Mouse (Mus musculus) embryonic facial prominence, embryonic 13.5 days (tissue): ENCODE measurements around the gene Bsnd. TPM values are rescaled to one million over a fixed set of nuclear protein-coding genes. Genes with fewer than 3 reads are reported as not detected.

Source experiments
- ATAC-seq: fragments of 200-750 bp; cut with Nextera tagmentation; 2 replicates; pipeline ENCODE4 v1.8.0; 2017; ENCODE audit warnings: low read depth; ENCODE audit not compliant: insufficient number of reproducible peaks, insufficient read depth, low FRiP score, low TSS enrichment
- H3K27ac ChIP-seq: fragments of 300-500 bp; sonication (generic); 2 replicates; pipeline ENCODE4 v1.5.1; 2015; ENCODE audit warnings: moderate library complexity, mild to moderate bottlenecking, inconsistent platforms
- H3K27me3 ChIP-seq: fragments of 300-500 bp; sonication (generic); 2 replicates; pipeline ENCODE4 v1.6.1; 2015; ENCODE audit warnings: mild to moderate bottlenecking, inconsistent platforms
- H3K36me3 ChIP-seq: fragments of 300-500 bp; sonication (generic); 2 replicates; pipeline ENCODE4 v1.6.1; 2015; ENCODE audit warnings: mild to moderate bottlenecking, inconsistent platforms
- H3K4me1 ChIP-seq: fragments of 300-500 bp; sonication (generic); 2 replicates; pipeline ENCODE4 v1.6.1; 2015; ENCODE audit warnings: inconsistent platforms
- H3K4me2 ChIP-seq: fragments of 300-500 bp; sonication (generic); 2 replicates; pipeline ENCODE4 v1.6.1; 2015; ENCODE audit warnings: moderate library complexity, mild to moderate bottlenecking, inconsistent platforms
- H3K4me3 ChIP-seq: fragments of 300-500 bp; sonication (generic); 2 replicates; pipeline ENCODE4 v1.5.1; 2015; ENCODE audit warnings: mild to moderate bottlenecking, inconsistent platforms
- H3K9ac ChIP-seq: fragments of 300-500 bp; sonication (generic); 2 replicates; pipeline ENCODE4 v1.6.1; 2015; ENCODE audit warnings: mild to moderate bottlenecking, inconsistent platforms
- H3K9me3 ChIP-seq: fragments of 300-500 bp; sonication (generic); 2 replicates; pipeline ENCODE4 v1.6.1; 2016; ENCODE audit warnings: inconsistent platforms
- WGBS: fragments of 180-500 bp; shearing (Covaris S2); methylation state at CpG from one replicate; pipeline ENCODE4 v1.1.7; 2015; ENCODE audit warnings: mixed read lengths; 5-methylcytosine and 5-hydroxymethylcytosine counted together
- polyA plus RNA-seq: library from polyadenylated mRNA; unstranded; fragments of >200 nt; fragmentation: Nextera tagmentation; extraction: Ambion mirVana; gene quantifications from 2 replicates; pipeline ENCODE4 v1.2.1, GENCODE M21; 2015

The Bsnd gene
- not detected in 2 replicates for polyA plus RNA-seq

DNA sequence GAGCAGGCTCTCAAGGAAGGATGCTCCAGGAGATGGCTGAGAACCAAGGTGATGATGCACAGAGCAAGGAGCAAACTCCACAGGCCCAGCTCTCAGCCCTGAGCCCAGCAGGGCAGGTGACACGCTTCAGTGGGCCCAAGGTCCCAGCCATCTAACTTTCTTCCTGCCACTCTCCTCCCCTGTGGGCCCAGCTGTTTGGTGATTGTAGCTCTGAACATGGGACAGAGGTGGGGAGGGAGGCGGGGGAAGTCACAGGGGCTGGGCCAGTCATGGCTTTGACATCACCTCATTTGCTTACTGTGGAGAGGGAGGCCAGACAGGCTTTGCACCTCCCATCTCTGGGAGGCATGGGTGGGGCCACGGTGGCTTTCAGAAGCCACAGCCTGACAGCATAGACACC is at the start of gene Bsnd:
Gene Bsnd, minus strand, starts transcription at position 168 of the 400 bp plus-strand sequence.
- no peak within 1 kb of the TSS for H3K4me2 ChIP-seq
- 60% methylated on average over 3 of the region's 3 CpGs for WGBS
- no peaks in the 10 kb centered on the region for H3K36me3 ChIP-seq
- no peaks in the 10 kb centered on the region for H3K4me1 ChIP-seq
- H3K4me3 ChIP-seq: no peak within 1 kb of the TSS
- no peak for ATAC-seq
- peaks cover 6% of the 10 kb centered on the region for H3K27me3 ChIP-seq
- H3K27ac ChIP-seq: no peak within 1 kb of the TSS
- no peaks in the 10 kb centered on the region for H3K9me3 ChIP-seq
- no peak within 1 kb of the TSS for H3K9ac ChIP-seq

DNA sequence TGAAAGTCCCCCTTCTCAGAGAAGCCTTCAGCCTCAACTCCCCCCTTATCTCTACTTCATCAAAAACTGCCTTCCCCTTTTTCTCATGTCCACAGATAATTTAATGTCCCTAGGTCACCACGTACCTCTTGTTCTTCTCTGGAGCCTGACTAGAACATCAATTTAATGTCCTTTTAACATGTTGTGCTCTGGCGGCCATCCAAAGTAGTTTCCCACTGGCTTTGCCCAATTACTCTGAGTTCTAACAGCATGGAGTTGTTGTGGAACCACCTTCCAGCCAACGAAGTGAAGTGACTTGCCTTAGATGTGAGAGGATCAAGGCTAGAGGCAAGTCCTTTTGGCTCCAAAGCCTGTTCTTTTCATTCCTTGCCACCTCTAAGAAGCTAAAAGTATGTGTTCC is 49.4 kb upstream of the Bsnd start:
- H3K4me2 ChIP-seq: no peak overlapping the region
- H3K27ac ChIP-seq: no peak overlapping the region
- WGBS: 71% methylated on average over 3 of the region's 3 CpGs
- H3K27me3 ChIP-seq: no peaks in the 10 kb centered on the region
- H3K36me3 ChIP-seq: no peaks in the 10 kb centered on the region
- H3K4me1 ChIP-seq: no peaks in the 10 kb centered on the region
- H3K9ac ChIP-seq: no peak overlapping the region
- H3K9me3 ChIP-seq: no peaks in the 10 kb centered on the region
- no peak overlapping the region for H3K4me3 ChIP-seq
- ATAC-seq: no peak

DNA sequence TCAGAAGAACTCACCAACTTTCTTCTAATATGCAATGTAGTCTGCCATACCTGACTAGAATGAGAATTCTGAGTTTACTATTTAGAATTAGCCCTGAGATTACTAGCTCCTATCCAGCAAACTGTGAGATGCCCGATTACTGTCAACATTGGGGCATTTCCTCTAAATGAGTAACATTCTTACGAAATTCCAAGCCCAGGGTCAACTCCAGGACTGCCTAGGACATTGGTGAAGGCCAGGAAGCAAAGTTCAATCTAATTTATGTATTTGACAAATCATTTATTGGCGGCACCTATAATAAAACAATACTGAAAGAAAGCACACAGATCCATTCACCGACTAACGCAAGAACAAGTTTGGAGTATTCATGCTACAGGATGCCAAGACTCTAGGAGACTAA is 47.7 kb upstream of the Bsnd start:
- H3K27me3 ChIP-seq: no peaks in the 10 kb centered on the region
- no peaks in the 10 kb centered on the region for H3K36me3 ChIP-seq
- no peak overlapping the region for H3K27ac ChIP-seq
- ATAC-seq: no peak
- no peak overlapping the region for H3K4me3 ChIP-seq
- no peaks in the 10 kb centered on the region for H3K9me3 ChIP-seq
- H3K9ac ChIP-seq: no peak overlapping the region
- no peaks in the 10 kb centered on the region for H3K4me1 ChIP-seq
- no peak overlapping the region for H3K4me2 ChIP-seq
- WGBS: 92% methylated on average over 5 of the region's 5 CpGs

DNA sequence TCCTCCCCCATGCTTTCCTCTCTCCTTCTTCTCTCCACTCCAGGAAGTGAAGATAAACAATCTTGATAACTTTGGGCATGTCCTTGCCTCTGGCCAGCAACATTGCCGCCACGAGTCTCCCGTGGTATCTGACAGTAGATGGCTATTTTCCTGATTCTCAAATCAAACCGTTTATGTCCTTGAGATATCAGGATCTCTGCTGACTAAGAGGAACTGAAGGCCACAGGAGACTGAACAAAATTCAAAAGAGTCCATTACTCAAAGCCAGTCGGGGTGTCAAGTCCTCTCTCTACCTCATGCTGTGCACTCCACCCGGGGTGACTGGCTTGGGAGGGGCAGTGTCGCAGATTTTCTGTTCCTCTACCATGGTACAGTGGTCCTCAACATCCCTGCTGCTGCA is 42.2 kb upstream of the Bsnd start:
- no peaks in the 10 kb centered on the region for H3K9me3 ChIP-seq
- no peak overlapping the region for H3K27ac ChIP-seq
- no peak overlapping the region for H3K4me3 ChIP-seq
- H3K4me1 ChIP-seq: 0 out of 2 replicates have a peak, but pooled peaks cover 3% of the 10 kb centered on the region
- no peak overlapping the region for H3K9ac ChIP-seq
- ATAC-seq: no peak
- 71% methylated on average over 7 of the region's 7 CpGs for WGBS
- no peaks in the 10 kb centered on the region for H3K27me3 ChIP-seq
- no peak overlapping the region for H3K4me2 ChIP-seq
- no peaks in the 10 kb centered on the region for H3K36me3 ChIP-seq

DNA sequence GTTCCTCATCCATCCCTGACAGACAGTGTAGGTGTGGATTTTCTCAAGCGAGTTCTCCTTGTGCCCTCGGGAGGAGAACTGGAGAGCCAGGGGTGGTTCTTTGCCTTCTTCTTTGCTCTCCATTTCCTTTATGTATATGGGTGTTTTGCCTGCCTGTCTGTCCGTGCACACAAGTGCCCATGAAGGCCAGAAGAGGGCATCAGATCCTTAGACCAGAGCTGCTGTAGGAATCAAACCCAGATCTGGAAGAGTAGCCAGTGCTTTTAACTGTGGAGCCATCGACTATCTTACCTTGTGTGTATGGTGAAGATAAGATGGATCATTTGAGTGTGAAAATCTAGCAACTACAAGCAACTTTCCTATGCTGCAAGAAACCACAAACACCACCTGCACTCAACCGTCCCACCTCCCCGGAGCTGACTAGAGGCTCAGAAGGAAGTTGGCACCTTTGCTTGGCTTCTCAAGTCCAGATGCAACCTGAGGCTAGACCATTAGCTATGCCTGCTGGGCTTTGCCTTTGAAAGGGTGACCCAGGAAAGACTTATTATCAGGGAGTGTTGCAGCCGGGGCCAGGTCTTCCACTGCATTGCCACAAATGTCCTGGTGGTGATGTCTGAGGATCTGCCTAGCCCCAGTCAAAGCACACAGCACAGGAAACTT is 41.5 kb upstream of the Bsnd start:
- H3K9ac ChIP-seq: no peak overlapping the region
- H3K27ac ChIP-seq: no peak overlapping the region
- no peaks in the 10 kb centered on the region for H3K9me3 ChIP-seq
- 64% methylated on average over 7 of the region's 7 CpGs for WGBS
- no peaks in the 10 kb centered on the region for H3K36me3 ChIP-seq
- no peak overlapping the region for H3K4me3 ChIP-seq
- H3K27me3 ChIP-seq: no peaks in the 10 kb centered on the region
- no peak for ATAC-seq
- no peak overlapping the region for H3K4me2 ChIP-seq
- 0 out of 2 replicates have a peak, but pooled peaks cover 3% of the 10 kb centered on the region for H3K4me1 ChIP-seq

DNA sequence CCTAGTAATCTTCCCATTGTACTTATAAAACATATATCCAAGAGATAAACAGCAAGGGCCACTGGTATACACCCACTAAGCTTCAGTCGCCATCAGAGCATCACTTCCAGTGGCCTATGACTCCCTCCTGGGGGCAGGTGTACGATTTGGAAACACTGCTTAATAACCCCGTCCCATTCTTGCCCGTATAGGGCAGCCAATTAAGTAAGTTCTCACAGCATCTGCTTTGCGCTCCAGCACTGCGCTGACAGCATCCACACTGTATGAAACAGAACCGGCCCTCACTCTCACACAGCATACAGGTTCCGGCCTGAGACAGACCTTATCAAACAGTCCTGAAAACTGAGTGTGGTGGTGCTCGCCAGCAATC is 38.0 kb upstream of the Bsnd start:
- Histone ChIP-seq H3K36me3 (no peaks in the 10 kb centered on the region), H3K4me2 (no peak overlapping the region), H3K4me3 (no peak overlapping the region), H3K9me3 (no peaks in the 10 kb centered on the region), H3K27ac (no peak overlapping the region), H3K4me1 (0 out of 2 replicates have a peak, but pooled peaks cover 3% of the 10 kb centered on the region), H3K27me3 (no peaks in the 10 kb centered on the region), H3K9ac (no peak overlapping the region)
- 65% methylated on average over 9 of the region's 9 CpGs for WGBS
- ATAC-seq: no peak

DNA sequence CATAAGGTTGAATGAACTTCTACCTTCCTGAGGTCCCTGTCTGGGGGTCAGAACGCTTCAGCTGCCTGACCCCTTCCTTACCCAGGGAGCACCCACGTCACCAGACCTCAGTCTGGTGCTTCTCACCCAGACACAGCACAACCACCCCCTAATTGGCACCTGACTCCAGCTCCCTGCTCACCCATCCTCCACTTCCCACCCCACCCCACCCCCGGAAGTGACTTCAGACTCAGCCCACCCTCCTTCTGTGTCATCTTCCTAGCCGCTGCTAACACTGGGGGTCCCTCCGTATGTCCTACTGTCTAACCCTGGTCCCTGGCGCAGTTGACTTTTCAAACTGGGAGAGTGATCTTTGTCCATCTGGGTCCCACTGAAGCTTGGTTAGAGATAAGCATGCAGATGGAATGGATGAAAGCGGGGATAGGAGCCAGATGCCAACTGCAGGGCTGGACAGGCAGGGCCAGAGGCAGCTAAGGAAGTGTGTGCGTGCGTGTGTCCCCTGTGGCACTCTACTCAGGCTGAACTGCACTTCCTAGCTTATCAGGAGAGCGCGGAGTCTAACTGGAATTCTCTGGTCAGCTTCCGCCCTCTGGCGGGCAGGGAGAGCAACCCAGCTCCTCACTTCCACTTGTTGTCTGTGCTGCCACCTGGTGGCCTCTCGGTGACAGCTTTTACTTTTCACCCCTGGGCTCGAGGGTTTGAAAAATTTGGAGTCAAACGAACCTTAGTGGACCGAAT is 37.5 kb upstream of the Bsnd start:
- H3K9ac ChIP-seq: peak overlapping the region; percentile 70
- no peak overlapping the region for H3K27ac ChIP-seq
- WGBS: 15% methylated on average over 17 of the region's 17 CpGs
- H3K4me3 ChIP-seq: peak overlapping the region; percentile 33
- H3K4me1 ChIP-seq: 0 out of 2 replicates have a peak, but pooled peaks cover 3% of the 10 kb centered on the region
- H3K36me3 ChIP-seq: no peaks in the 10 kb centered on the region
- H3K27me3 ChIP-seq: no peaks in the 10 kb centered on the region
- ATAC-seq: peak; percentile 71
- peak overlapping the region; percentile 62 for H3K4me2 ChIP-seq
- H3K9me3 ChIP-seq: no peaks in the 10 kb centered on the region

DNA sequence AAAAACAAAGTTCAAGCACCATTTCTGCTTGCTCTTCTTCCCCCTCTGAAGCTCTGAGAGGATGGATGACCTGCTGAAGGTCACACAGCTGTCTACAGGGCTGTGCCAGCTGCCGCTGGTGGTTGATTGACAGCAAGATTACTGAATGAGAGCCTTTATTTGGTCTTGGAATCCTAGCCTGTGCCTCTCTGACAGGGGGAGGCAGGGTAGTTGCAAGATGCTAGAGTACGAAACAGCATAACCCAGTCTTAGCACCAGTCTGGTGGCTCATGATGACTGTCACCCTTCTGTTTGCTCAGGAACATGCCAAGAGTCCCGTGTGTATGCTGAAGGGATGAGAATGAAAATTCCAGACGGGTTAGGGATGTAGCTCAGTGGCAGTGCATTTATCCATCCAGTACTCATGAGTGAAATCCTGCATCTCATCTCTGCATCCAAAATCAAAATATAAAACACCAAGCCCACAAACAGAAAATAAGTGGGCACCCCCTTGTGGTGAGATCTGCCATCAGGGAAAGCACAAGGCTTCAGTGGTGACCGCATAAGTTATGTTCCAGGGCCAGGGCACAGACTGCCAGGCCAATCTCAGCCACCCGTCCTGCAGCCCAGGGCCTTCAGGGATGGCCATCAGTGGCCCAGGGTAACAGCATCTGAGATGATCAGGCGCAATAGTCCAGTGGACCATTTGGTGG is 35.9 kb upstream of the Bsnd start:
- no peak overlapping the region for H3K4me3 ChIP-seq
- H3K9ac ChIP-seq: no peak overlapping the region
- no peak overlapping the region for H3K27ac ChIP-seq
- H3K4me2 ChIP-seq: no peak overlapping the region
- H3K27me3 ChIP-seq: no peaks in the 10 kb centered on the region
- no peaks in the 10 kb centered on the region for H3K9me3 ChIP-seq
- H3K4me1 ChIP-seq: 0 out of 2 replicates have a peak, but pooled peaks cover 3% of the 10 kb centered on the region
- H3K36me3 ChIP-seq: no peaks in the 10 kb centered on the region
- ATAC-seq: no peak
- WGBS: 65% methylated on average over 7 of the region's 7 CpGs

DNA sequence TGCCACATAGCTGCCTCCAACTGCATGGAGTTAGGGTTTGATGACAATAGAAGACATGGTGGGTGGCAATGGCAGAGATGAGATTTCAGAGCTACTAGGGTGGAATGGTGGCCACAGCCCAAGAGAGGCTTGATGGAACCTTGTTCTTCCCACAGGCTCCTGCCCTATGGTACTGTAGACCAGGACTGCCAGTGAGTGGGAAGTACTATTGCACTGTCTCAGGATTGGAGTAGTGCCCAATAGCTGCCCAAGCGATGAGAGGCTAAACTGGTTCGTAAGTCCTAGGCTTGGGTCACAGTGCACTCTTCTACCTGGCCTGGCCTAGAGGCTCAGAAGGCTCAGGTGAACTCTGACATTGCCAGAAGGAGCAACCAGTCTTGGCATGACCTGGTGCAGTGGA is 32.9 kb upstream of the Bsnd start:
- Histone ChIP-seq H3K9ac (no peak overlapping the region), H3K4me3 (no peak overlapping the region), H3K4me2 (no peak overlapping the region), H3K4me1 (0 out of 2 replicates have a peak, but pooled peaks cover 3% of the 10 kb centered on the region), H3K27ac (no peak overlapping the region), H3K36me3 (no peaks in the 10 kb centered on the region), H3K27me3 (no peaks in the 10 kb centered on the region), H3K9me3 (no peaks in the 10 kb centered on the region)
- 91% methylated on average over 2 of the region's 2 CpGs for WGBS
- ATAC-seq: no peak

DNA sequence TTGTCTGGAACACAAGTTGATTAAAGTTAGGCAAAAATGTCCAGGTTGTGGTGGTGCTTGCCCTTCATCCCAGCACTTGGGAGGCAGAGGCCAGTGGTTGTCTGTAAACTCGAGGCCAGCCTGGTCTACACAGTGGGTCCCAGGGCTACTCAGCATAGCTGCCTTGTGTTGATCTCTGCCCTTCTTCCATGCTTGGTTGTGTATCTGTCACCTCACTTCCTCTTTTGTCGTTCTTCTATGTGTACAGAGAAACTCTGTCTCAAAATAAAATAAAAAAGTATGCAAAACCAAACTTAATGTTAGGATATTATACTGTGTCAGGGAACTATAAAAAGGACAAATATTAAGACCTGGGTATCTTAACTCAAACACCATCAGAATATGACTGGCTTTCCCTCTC is 32.0 kb upstream of the Bsnd start:
- WGBS: 71% methylated on average over 2 of the region's 2 CpGs
- H3K27ac ChIP-seq: no peak overlapping the region
- no peak overlapping the region for H3K4me3 ChIP-seq
- H3K9ac ChIP-seq: no peak overlapping the region
- no peaks in the 10 kb centered on the region for H3K9me3 ChIP-seq
- no peak for ATAC-seq
- H3K4me1 ChIP-seq: no peaks in the 10 kb centered on the region
- no peak overlapping the region for H3K4me2 ChIP-seq
- H3K36me3 ChIP-seq: no peaks in the 10 kb centered on the region
- H3K27me3 ChIP-seq: no peaks in the 10 kb centered on the region

DNA sequence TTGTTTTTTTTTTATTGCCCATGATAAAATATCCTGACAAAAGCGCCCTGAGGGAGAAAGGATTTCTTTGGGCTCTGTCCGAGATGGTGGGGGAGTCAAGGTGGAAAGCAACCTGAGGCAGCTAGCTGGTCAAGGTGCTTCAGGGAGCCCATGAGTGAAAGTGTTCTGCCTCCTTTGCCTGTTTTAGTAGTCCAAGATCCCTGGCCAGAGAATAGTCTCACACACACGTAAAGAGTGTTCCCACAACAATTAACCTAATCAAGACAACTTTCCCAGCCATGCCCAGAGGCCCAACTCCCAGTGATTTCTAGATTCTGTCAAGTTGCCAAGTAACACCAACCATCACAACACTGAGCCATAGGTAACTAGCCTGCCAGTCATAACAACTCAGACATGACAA is 30.5 kb upstream of the Bsnd start:
- Histone ChIP-seq H3K9ac (no peak overlapping the region), H3K27me3 (no peaks in the 10 kb centered on the region), H3K4me3 (no peak overlapping the region), H3K4me1 (no peaks in the 10 kb centered on the region), H3K9me3 (no peaks in the 10 kb centered on the region), H3K36me3 (no peaks in the 10 kb centered on the region), H3K4me2 (no peak overlapping the region), H3K27ac (no peak overlapping the region)
- WGBS: 63% methylated on average over 3 of the region's 3 CpGs
- ATAC-seq: no peak

DNA sequence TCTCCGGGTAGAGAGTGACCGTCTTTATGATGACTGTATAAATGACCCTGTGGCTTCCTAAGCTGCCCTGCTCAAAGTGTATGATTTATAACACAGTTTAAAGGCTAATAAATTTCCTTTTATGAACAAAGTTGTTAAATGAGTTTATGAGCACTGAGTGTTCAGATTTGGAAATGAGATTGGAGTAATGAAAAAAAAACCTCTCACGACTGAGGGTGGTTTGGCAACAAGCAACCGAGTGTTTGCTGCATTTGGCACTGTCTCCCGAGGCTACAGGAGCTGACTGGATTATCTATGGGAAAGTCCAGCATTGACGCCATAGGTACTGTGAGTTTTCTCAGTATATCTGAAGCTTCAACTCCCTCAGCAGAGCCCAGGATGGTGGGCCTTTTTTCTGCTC is 22.5 kb upstream of the Bsnd start:
- Histone ChIP-seq H3K9me3 (no peaks in the 10 kb centered on the region), H3K4me1 (no peaks in the 10 kb centered on the region), H3K4me3 (no peak overlapping the region), H3K9ac (no peak overlapping the region), H3K4me2 (no peak overlapping the region), H3K27ac (no peak overlapping the region), H3K27me3 (peaks cover 3% of the 10 kb centered on the region; the same call in 1 of the 2 replicates), H3K36me3 (no peaks in the 10 kb centered on the region)
- WGBS: 79% methylated on average over 6 of the region's 6 CpGs
- no peak for ATAC-seq
